Mouse (Mus musculus): ENCODE data around the gene Tuft1.
A peak's percentile ranks its signal among the peaks of the same experiment; 100 is the strongest.

Tuft1 gene

DNA sequence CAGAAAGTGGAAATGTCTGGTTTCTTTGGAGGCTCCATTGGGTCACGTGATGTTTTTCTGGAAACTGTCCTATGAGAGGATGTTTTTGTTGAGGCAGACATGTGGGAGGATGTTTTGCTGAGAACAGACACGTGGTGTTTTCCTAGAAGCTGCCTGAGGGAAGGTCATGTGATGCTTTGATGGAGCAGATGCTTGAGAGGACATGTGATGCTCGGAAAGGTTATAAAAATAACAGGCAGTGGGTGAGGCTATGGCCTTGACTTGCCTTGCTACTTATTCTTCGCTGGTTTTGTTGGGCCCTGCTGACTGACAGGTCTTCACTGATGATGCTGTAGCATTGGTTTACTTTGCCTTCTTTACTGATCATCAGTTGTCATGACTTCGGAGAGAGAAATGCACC, 67.6 kb downstream of the Tuft1 start:
- DNase-seq = no peak

DNA sequence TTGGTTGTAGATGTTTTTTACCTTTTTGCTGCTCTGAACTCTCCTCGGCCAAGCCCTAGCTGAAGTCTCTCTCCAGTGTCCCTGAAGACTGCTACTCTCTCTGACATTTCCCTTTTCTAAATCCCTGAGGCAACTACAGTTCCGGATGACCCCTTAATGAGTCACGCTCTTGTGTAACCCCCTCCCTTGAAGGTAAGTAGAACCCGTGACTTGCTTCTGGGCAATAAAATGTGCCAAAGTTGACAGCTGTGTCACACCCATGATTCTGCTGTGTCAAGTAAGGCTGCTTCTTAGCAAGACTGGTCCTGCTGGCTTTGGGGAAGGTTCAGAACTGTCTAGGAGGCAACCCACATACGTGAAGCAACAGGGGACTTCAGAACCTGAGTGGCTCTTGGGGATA, 70.7 kb downstream of the Tuft1 start:
- no peak for DNase-seq

DNA sequence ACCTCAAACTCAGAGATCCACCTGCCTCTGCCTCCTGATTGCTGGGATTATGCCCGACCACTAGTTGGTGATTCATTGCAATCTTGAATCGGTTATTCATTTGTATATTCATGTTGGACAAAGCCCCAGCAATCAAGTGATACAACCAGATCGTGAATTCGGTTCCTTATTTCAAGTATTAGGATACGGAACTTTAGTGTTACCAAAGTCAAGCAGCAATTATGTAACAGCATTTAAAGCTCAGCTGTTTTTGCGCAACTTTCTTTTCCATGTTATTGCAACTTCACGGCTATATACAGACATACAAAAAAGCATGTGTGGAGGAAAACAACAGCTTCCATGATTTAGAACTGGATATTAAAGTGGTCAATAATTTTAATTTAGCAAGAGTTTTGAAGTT, 75.7 kb downstream of the Tuft1 start:
- DNase-seq = no peak

- DNase-seq = peak; percentile 92
These were observed 76.2 kb downstream of the Tuft1 start, which contains the start of gene Snx27 for GRCm38 (mm10) chr3:94582456-94582891. Snx27 (minus strand) TSS chr3:94582716.

GRCm38 (mm10) chr3:94581793-94582455, 76.7 kb downstream of the Tuft1 start:
- DNase-seq = no peak

DNA sequence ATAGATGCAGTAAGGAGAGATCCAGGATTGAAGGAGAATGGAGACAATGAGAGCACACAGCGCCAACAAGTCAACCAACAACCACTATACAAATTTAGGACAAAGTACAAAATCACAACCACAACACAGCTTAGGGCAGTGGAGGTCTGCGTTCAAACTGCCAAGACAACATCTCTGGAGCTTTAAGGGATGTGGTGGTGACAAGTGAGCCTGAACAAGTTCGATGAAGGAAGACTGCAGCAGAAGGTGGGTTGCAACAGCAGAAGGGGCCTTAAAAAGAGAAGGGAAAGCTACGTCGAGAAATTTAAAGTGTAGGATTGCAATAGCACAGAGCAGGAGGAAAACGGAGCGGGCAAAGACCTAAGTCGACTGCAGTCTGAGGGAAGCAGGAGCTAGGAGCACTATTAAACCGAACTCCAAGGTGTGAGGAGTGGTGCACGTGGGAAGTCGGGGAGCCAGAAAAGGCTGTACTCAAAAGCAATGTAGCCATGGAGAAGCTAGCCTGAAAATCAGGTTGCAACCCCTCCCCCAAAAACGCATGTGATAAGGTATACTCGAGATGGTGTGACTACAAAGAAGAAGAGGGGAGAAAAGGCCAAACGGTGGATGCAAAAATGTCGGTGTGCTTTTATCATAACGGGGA, 77.4 kb downstream of the Tuft1 start:
- DNase-seq = peak; percentile 11

DNA sequence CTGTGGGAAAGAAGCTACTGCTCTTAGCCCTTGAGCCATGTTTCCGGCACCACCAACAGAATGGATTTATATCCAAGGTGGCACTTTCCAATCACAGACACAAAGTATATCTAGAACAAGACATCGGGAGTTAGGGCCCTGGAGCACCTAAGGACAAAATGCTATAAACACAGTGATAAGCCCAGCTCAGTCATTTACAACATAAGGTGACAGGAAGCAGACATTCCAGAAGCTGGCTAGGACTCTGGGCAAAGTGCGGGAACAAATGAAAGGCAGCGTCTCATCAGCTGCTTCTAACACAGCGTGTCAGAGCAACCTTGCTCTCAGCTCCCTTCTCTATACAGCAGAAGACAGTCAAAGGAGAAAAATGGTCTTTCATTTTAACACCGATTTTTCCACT, 84.2 kb downstream of the Tuft1 start:
- no peak for DNase-seq

GRCm38 (mm10) chr3:94567242-94567641, 91.4 kb downstream of the Tuft1 start:
- no peak for DNase-seq

GRCm38 (mm10) chr3:94565557-94565956, 93.1 kb downstream of the Tuft1 start:
- no peak for DNase-seq

DNA sequence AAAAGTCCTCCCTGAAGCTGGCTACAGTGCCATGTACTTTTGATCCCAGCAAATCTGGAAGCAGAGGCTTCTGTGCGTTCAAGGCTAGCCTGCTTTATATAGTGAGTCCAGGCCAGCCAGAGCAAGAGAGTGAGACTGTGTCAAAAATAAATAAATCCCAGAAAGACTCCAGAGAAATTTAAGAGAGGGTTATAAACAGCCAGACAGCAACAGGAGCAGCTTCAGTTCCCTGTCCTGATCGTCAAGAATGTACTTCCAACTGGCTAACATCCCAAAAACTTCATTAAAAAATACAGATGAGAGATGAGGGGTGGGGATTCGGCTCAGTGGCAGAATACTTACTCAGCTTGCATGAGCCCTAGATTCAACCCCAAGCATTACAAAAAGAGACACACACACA, 93.5 kb downstream of the Tuft1 start:
- DNase-seq = no peak

- no peak for DNase-seq
These were observed 94.2 kb downstream of the Tuft1 start for GRCm38 (mm10) chr3:94564356-94565010.

- no peak for DNase-seq
These were observed 95.5 kb downstream of the Tuft1 start for GRCm38 (mm10) chr3:94563163-94563562.

Data from right cerebral cortex, postnatal 4 days (tissue).